Mouse (Mus musculus): ENCODE results near the gene Tshz2. TPM values are rescaled to one million over a fixed set of nuclear protein-coding genes. Genes with fewer than 3 reads are reported as not detected.

The Tshz2 gene
- polyA plus RNA-seq, 1 experiment from 2014 or later, result 20.1 TPM

DNA sequence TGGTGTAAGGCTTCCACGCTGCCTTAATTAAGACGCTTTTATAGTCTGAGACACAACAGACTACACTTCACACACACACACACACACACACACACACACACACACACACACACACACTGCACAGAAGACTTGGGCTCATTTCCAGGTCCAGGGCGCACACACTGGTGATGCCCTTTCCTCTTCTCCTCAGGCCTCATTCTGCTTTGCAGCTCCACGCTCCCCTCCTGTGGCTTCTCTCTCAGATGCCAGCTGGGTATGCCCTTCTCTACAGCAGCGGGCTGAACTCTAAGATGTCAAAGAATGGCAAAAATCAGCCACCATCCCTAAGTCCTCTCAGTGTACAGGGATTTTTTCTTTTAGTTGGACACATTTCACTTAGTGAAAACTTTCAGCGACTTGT, 41.0 kb downstream of the Tshz2 start:
- Histone ChIP-seq H3K4me1 (ENCODE audit: control insufficient read depth, insufficient read depth, low read length) (0 out of 2 replicates have a peak, but pooled peaks cover 4% of the 10 kb centered on the region), H3K9me3 (ENCODE audit: control insufficient read depth, low read depth, low read length) (no peaks in the 10 kb centered on the region), H3K27me3 (ENCODE audit: control insufficient read depth, insufficient read depth, low read length) (no peaks in the 10 kb centered on the region), H3K36me3 (ENCODE audit: control insufficient read depth, insufficient read depth, low read length) (no peaks in the 10 kb centered on the region), H3K4me2 (replicated peaks; ENCODE audit: low read depth, low read length) (no peak overlapping the region), H3K27ac (ENCODE audit: low read length) (no peak overlapping the region; the same call in 1 of the 2 replicates), H3K4me3 (ENCODE audit: low read depth, low read length) (no peak overlapping the region), H3K9ac (replicated peaks; ENCODE audit: low read depth, low read length) (no peak overlapping the region)
- no peak for ATAC-seq (ENCODE audit: insufficient number of reproducible peaks, insufficient read depth, low FRiP score, low read depth)
- 78% methylated on average over 6 of the region's 6 CpGs for WGBS

DNA sequence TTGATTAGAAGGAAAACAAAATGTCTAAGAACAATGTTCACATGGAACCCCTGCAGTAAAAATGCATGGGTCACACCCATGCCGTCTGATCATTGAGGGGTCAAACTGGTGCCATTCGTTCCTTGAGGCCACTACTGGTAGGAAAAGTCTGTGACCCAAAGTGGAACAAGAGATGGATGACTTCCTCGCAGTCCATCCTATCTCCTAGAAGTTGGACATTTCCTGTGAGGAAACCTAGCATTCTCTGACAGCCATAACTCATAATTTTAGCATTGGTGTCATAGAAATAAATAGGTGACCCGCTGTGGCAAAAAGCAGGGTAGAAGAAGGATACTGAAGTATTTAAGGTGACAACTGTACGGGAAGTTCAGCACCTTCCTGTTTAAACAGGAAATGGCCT, 41.4 kb downstream of the Tshz2 start:
- Histone ChIP-seq H3K4me3 (ENCODE audit: low read depth, low read length) (no peak overlapping the region), H3K4me2 (replicated peaks; ENCODE audit: low read depth, low read length) (no peak overlapping the region), H3K36me3 (ENCODE audit: control insufficient read depth, insufficient read depth, low read length) (no peaks in the 10 kb centered on the region), H3K27me3 (ENCODE audit: control insufficient read depth, insufficient read depth, low read length) (no peaks in the 10 kb centered on the region), H3K27ac (ENCODE audit: low read length) (no peak overlapping the region), H3K9ac (replicated peaks; ENCODE audit: low read depth, low read length) (no peak overlapping the region), H3K9me3 (ENCODE audit: control insufficient read depth, low read depth, low read length) (no peaks in the 10 kb centered on the region), H3K4me1 (ENCODE audit: control insufficient read depth, insufficient read depth, low read length) (0 out of 2 replicates have a peak, but pooled peaks cover 5% of the 10 kb centered on the region)
- 68% methylated on average over 5 of the region's 5 CpGs for WGBS
- ATAC-seq (ENCODE audit: insufficient number of reproducible peaks, insufficient read depth, low FRiP score, low read depth), result no peak

DNA sequence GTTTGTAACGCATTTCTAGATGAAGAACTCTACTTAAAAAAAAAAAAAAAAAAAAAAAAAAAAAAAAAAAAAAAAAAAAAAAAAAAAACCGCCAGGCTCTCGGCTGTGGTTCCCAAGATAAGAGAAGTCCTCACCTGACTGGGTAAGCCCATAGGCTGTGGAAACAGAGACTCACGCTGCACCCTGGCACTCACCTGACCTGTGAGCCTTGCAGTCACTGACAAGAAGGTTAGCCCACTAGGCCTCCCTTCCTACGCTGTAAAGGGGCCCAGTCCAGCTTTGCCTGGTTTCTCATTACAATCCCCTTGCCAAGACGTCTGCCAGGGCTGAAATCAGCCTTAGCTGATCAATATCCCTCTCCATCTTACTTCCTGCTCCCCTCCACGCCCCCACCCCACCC, 46.5 kb downstream of the Tshz2 start:
- Histone ChIP-seq H3K4me2 (replicated peaks; ENCODE audit: low read depth, low read length) (no peak overlapping the region), H3K36me3 (ENCODE audit: control insufficient read depth, insufficient read depth, low read length) (no peaks in the 10 kb centered on the region), H3K4me3 (ENCODE audit: low read depth, low read length) (no peak overlapping the region), H3K9me3 (ENCODE audit: control insufficient read depth, low read depth, low read length) (no peaks in the 10 kb centered on the region), H3K27me3 (ENCODE audit: control insufficient read depth, insufficient read depth, low read length) (no peaks in the 10 kb centered on the region), H3K27ac (ENCODE audit: low read length) (no peak overlapping the region), H3K4me1 (ENCODE audit: control insufficient read depth, insufficient read depth, low read length) (0 out of 2 replicates have a peak, but pooled peaks cover 5% of the 10 kb centered on the region), H3K9ac (replicated peaks; ENCODE audit: low read depth, low read length) (no peak overlapping the region)
- WGBS, result 49% methylated on average over 7 of the region's 7 CpGs
- no peak for ATAC-seq (ENCODE audit: insufficient number of reproducible peaks, insufficient read depth, low FRiP score, low read depth)

DNA sequence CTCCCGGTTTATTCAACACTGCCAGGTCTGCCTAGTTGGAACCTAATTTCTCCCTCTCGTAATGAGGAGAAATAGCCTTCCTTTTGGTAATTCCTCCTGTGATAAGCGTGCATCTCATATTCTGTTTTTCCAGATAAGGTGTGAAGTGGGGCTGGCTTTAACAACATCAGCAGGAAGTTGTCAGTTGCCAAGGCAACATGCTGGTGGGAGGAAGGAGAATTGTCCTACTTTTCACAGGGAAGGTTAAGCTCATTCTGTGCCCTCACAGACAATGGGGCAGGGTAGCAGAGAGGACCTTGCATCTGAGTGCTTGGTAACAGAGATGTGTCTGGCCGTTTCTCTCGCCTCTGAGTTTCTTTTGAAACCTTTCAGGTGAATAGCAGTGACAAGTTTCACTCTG, 47.1 kb downstream of the Tshz2 start:
- H3K4me3 ChIP-seq (ENCODE audit: low read depth, low read length), result no peak overlapping the region
- ATAC-seq (ENCODE audit: insufficient number of reproducible peaks, insufficient read depth, low FRiP score, low read depth), result no peak
- no peaks in the 10 kb centered on the region for H3K9me3 ChIP-seq (ENCODE audit: control insufficient read depth, low read depth, low read length)
- no peak overlapping the region for H3K9ac ChIP-seq (replicated peaks; ENCODE audit: low read depth, low read length)
- H3K27ac ChIP-seq (ENCODE audit: low read length), result no peak overlapping the region
- H3K36me3 ChIP-seq (ENCODE audit: control insufficient read depth, insufficient read depth, low read length), result no peaks in the 10 kb centered on the region
- H3K4me2 ChIP-seq (replicated peaks; ENCODE audit: low read depth, low read length), result no peak overlapping the region
- peaks cover 10% of the 10 kb centered on the region; the same call in 1 of the 2 replicates for H3K4me1 ChIP-seq (ENCODE audit: control insufficient read depth, insufficient read depth, low read length)
- no peaks in the 10 kb centered on the region for H3K27me3 ChIP-seq (ENCODE audit: control insufficient read depth, insufficient read depth, low read length)
- 69% methylated on average over 5 of the region's 5 CpGs for WGBS

DNA sequence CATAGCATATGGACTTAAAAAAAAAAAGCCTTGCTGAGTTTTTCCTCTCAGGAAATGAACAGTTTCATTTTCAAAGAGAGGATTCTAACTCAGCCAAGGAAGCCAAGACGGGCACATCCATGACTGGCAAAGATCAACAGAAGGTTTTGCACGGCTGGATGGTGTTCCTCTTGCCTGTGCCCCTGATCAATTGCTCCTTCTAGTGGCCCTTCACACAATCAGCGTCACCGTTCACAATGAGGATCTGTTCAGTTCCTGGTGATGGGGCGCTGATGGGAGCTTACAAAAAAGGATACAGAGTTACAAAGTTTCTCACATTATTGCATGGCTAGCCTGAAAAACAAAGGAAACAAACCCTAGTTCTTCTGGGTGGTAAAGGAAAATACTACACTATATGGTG, 52.4 kb downstream of the Tshz2 start:
- no peak overlapping the region for H3K27ac ChIP-seq (ENCODE audit: low read length)
- 54% methylated on average over 5 of the region's 5 CpGs for WGBS
- peaks cover 7% of the 10 kb centered on the region; the same call in 1 of the 2 replicates for H3K4me1 ChIP-seq (ENCODE audit: control insufficient read depth, insufficient read depth, low read length)
- H3K9ac ChIP-seq (replicated peaks; ENCODE audit: low read depth, low read length), result no peak overlapping the region
- no peak overlapping the region for H3K4me2 ChIP-seq (replicated peaks; ENCODE audit: low read depth, low read length)
- H3K27me3 ChIP-seq (ENCODE audit: control insufficient read depth, insufficient read depth, low read length), result no peaks in the 10 kb centered on the region
- H3K36me3 ChIP-seq (ENCODE audit: control insufficient read depth, insufficient read depth, low read length), result no peaks in the 10 kb centered on the region
- ATAC-seq (ENCODE audit: insufficient number of reproducible peaks, insufficient read depth, low FRiP score, low read depth), result no peak
- H3K4me3 ChIP-seq (ENCODE audit: low read depth, low read length), result no peak overlapping the region
- H3K9me3 ChIP-seq (ENCODE audit: control insufficient read depth, low read depth, low read length), result no peaks in the 10 kb centered on the region

DNA sequence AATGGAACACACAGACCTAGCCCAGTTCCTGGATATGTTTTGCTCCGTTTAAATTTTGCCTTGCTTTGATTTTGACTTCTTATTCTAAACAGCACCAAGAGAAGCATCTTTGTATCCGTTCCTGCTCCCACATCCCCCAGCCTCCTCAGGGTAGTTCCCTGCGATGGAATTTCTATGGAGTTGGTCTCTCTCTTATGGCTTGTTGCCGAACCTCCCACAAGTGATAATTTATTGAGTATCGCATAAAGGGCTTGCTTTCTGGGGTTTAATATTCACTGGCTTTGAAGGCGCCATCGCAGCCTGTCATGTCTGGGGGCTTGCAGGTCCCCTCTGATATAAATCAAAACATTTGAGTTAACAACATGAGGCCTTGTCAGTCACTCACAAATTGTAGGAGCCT, 52.9 kb downstream of the Tshz2 start:
- Histone ChIP-seq H3K4me1 (ENCODE audit: control insufficient read depth, insufficient read depth, low read length) (peaks cover 7% of the 10 kb centered on the region; the same call in 1 of the 2 replicates), H3K36me3 (ENCODE audit: control insufficient read depth, insufficient read depth, low read length) (no peaks in the 10 kb centered on the region), H3K4me2 (replicated peaks; ENCODE audit: low read depth, low read length) (no peak overlapping the region), H3K9me3 (ENCODE audit: control insufficient read depth, low read depth, low read length) (no peaks in the 10 kb centered on the region), H3K4me3 (ENCODE audit: low read depth, low read length) (no peak overlapping the region), H3K27ac (ENCODE audit: low read length) (no peak overlapping the region; the same call in 1 of the 2 replicates), H3K27me3 (ENCODE audit: control insufficient read depth, insufficient read depth, low read length) (no peaks in the 10 kb centered on the region), H3K9ac (replicated peaks; ENCODE audit: low read depth, low read length) (no peak overlapping the region)
- WGBS, result 66% methylated on average over 7 of the region's 7 CpGs
- no peak for ATAC-seq (ENCODE audit: insufficient number of reproducible peaks, insufficient read depth, low FRiP score, low read depth)

DNA sequence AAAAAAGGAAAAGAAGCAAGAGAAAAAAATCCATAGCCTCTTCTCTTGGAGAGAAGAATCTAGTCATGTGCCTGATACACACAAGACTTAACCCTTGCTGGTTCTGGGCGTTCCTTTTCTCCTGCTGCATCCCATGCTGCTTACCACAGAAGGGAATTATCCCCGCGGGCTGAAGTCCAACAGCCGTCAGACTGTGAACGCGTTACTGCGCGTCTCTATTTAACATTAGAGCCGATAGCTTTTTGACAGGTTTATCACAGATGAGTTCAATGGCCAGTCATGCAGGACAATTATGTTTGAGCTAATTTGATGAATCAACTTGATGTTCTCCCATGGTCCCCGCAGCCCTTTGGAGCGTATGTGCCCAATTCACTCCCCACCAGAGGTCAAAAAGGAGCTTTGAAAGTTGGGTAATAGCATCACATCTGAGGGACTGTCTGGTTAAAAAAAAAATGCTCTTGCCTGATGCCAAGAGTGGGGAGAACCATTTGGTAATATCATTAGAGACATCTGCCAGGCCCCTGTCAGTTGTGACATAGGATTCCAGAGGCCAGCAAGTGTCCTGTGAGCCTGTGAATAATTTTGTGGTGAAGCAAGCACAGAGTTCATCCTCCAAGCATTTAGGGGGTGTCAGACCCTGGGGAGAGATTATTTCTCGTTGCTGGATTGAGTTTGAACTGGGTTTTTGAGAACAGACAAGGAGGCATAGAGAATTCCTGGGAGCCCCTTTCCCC, 54.1 kb downstream of the Tshz2 start:
- Histone ChIP-seq H3K9ac (replicated peaks; ENCODE audit: low read depth, low read length) (no peak overlapping the region), H3K4me3 (ENCODE audit: low read depth, low read length) (no peak overlapping the region), H3K9me3 (ENCODE audit: control insufficient read depth, low read depth, low read length) (no peaks in the 10 kb centered on the region), H3K36me3 (ENCODE audit: control insufficient read depth, insufficient read depth, low read length) (no peaks in the 10 kb centered on the region), H3K4me2 (replicated peaks; ENCODE audit: low read depth, low read length) (no peak overlapping the region), H3K4me1 (ENCODE audit: control insufficient read depth, insufficient read depth, low read length) (peaks cover 7% of the 10 kb centered on the region; the same call in 1 of the 2 replicates), H3K27ac (ENCODE audit: low read length) (no peak overlapping the region), H3K27me3 (ENCODE audit: control insufficient read depth, insufficient read depth, low read length) (no peaks in the 10 kb centered on the region)
- WGBS, result 72% methylated on average over 12 of the region's 12 CpGs
- no peak for ATAC-seq (ENCODE audit: insufficient number of reproducible peaks, insufficient read depth, low FRiP score, low read depth)

DNA sequence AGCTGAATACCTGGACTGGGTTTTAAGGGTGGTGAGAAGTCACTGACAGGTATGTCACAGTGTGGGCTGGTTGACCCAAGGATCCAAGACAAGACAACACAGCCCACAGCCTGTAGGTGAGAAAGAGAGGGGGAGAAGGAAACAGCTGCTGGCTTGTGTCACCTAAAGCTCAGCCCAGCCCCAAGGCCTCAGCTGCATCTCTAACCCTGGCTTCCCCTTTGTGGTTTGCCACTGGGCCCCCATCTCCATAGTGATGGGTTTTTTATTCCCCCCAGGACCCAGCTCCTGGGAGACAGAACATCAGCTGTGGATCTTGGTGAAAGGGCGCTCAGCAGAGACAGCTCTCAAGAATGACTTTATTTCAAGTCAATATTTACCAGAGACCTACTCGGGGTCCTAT, 57.2 kb downstream of the Tshz2 start:
- H3K9ac ChIP-seq (replicated peaks; ENCODE audit: low read depth, low read length), result no peak overlapping the region
- H3K4me1 ChIP-seq (ENCODE audit: control insufficient read depth, insufficient read depth, low read length), result 0 out of 2 replicates have a peak, but pooled peaks cover under 1% of the 10 kb centered on the region
- H3K4me2 ChIP-seq (replicated peaks; ENCODE audit: low read depth, low read length), result no peak overlapping the region
- no peak for ATAC-seq (ENCODE audit: insufficient number of reproducible peaks, insufficient read depth, low FRiP score, low read depth)
- WGBS, result 70% methylated on average over 2 of the region's 2 CpGs
- no peaks in the 10 kb centered on the region for H3K9me3 ChIP-seq (ENCODE audit: control insufficient read depth, low read depth, low read length)
- no peaks in the 10 kb centered on the region for H3K36me3 ChIP-seq (ENCODE audit: control insufficient read depth, insufficient read depth, low read length)
- H3K27me3 ChIP-seq (ENCODE audit: control insufficient read depth, insufficient read depth, low read length), result no peaks in the 10 kb centered on the region
- no peak overlapping the region for H3K27ac ChIP-seq (ENCODE audit: low read length)
- no peak overlapping the region for H3K4me3 ChIP-seq (ENCODE audit: low read depth, low read length)

DNA sequence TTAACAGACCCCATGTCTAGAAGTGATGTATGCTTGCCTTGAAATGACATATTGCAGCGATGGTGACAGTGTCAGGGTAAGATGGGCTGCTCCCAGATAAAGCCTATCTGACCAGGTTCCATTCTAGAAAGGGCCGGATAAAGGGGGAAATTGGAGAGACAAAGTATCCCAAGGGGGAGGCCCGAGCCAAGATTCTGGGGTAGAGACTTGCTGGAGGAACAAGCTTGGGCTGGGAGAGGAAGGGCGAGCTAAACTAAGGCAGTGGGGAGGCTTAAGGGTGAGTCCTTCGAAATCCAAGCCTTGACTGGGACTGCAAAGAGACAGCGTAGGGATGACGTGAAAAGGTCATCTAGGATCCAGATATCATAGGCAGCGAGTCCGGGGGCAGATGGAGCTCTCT, 61.7 kb downstream of the Tshz2 start:
- Histone ChIP-seq H3K4me1 (ENCODE audit: control insufficient read depth, insufficient read depth, low read length) (peaks cover 21% of the 10 kb centered on the region), H3K4me2 (replicated peaks; ENCODE audit: low read depth, low read length) (no peak overlapping the region), H3K9ac (replicated peaks; ENCODE audit: low read depth, low read length) (no peak overlapping the region), H3K27ac (ENCODE audit: low read length) (no peak overlapping the region), H3K4me3 (ENCODE audit: low read depth, low read length) (no peak overlapping the region), H3K27me3 (ENCODE audit: control insufficient read depth, insufficient read depth, low read length) (no peaks in the 10 kb centered on the region), H3K36me3 (ENCODE audit: control insufficient read depth, insufficient read depth, low read length) (no peaks in the 10 kb centered on the region), H3K9me3 (ENCODE audit: control insufficient read depth, low read depth, low read length) (no peaks in the 10 kb centered on the region)
- 87% methylated on average over 9 of the region's 9 CpGs for WGBS
- ATAC-seq (ENCODE audit: insufficient number of reproducible peaks, insufficient read depth, low FRiP score, low read depth), result no peak

Measured in stomach, embryonic 14.5 days (tissue).